Mouse (Mus musculus) embryonic facial prominence, embryonic 11.5 days (tissue): ENCODE data around the gene Frs2. TPM values are rescaled to one million over a fixed set of nuclear protein-coding genes. Genes with fewer than 3 reads are reported as not detected.

Source experiments
- ATAC-seq: fragments of 200-750 bp; cut with Nextera tagmentation; replicated peaks from 2 replicates; pipeline ENCODE4 v1.8.0; 2017; ENCODE audit warnings: low read depth; ENCODE audit not compliant: insufficient number of reproducible peaks, low FRiP score, low TSS enrichment
- DNase-seq: peaks from one replicate; pipeline ENCODE4 v3.0.0-alpha.2; 2015; ENCODE audit warnings: low spot score
- H3K27ac ChIP-seq: fragments of 300-500 bp; sonication (generic); replicated peaks from 2 replicates; pipeline ENCODE4 v1.5.1; 2014; ENCODE audit warnings: mild to moderate bottlenecking, low read depth, low read length, control low read depth
- H3K27me3 ChIP-seq: fragments of 300-500 bp; sonication (generic); 2 replicates; pipeline ENCODE4 v1.6.1; 2014; ENCODE audit warnings: mild to moderate bottlenecking, low read length, moderate library complexity, mixed read lengths; ENCODE audit not compliant: control insufficient read depth, insufficient read depth
- H3K36me3 ChIP-seq: fragments of 300-500 bp; sonication (generic); replicated peaks from 2 replicates; pipeline ENCODE4 v1.6.1; 2014; ENCODE audit warnings: low read depth, mild to moderate bottlenecking, low read length, moderate library complexity, mixed read lengths; ENCODE audit not compliant: control insufficient read depth, insufficient read depth
- H3K4me1 ChIP-seq: fragments of 300-500 bp; sonication (generic); 2 replicates; pipeline ENCODE4 v1.6.1; 2014; ENCODE audit warnings: low read length, mixed read lengths; ENCODE audit not compliant: control insufficient read depth, insufficient read depth
- H3K4me2 ChIP-seq: fragments of 300-500 bp; sonication (generic); 2 replicates; pipeline ENCODE4 v1.6.1; 2014; ENCODE audit warnings: low read depth, mild to moderate bottlenecking, control low read depth, low read length, moderate library complexity
- H3K4me3 ChIP-seq: fragments of 300-500 bp; sonication (generic); 2 replicates; pipeline ENCODE4 v1.5.1; 2014; ENCODE audit warnings: low read depth, low read length, control low read depth
- H3K9ac ChIP-seq: fragments of 300-500 bp; sonication (generic); replicated peaks from 2 replicates; pipeline ENCODE4 v1.6.1; 2014; ENCODE audit warnings: mild to moderate bottlenecking, control low read depth, low read length
- H3K9me3 ChIP-seq: fragments of 300-500 bp; sonication (generic); replicated peaks from 2 replicates; pipeline ENCODE4 v1.6.1; 2016; ENCODE audit warnings: mild to moderate bottlenecking, low read length, inconsistent platforms, mixed read lengths; ENCODE audit not compliant: control insufficient read depth
- WGBS: fragments of 180-500 bp; shearing (Covaris S2); extraction: QIAGEN DNeasy Blood & Tissue Kit; methylation state at CpG from one replicate; pipeline ENCODE4 v1.1.7; 2014; 5-methylcytosine and 5-hydroxymethylcytosine counted together
- polyA plus RNA-seq: library from polyadenylated mRNA; unstranded; fragments of >200 nt; fragmentation: Nextera tagmentation; extraction: Ambion mirVana; gene quantifications from 2 replicates; pipeline ENCODE4 v1.2.1, GENCODE M21; 2014

Gene Frs2
- polyA plus RNA-seq, 1 experiment from 2014 or later: 25.5 TPM

- Histone ChIP-seq H3K27ac (no peak overlapping the region), H3K36me3 (no peaks in the 10 kb centered on the region), H3K9ac (no peak overlapping the region), H3K9me3 (no peaks in the 10 kb centered on the region), H3K4me3 (no peak overlapping the region), H3K27me3 (no peaks in the 10 kb centered on the region), H3K4me2 (no peak overlapping the region), H3K4me1 (no peaks in the 10 kb centered on the region)
- 83% methylated on average over 1 of the region's 1 CpGs for WGBS
- DNase-seq (no peak), ATAC-seq (no peak)
Measured at GRCm38 (mm10) chr10:117126719-117127118, 21.6 kb downstream of the Frs2 start.

GRCm38 (mm10) chr10:117126233-117126632 lies 22.1 kb downstream of the Frs2 start:
- H3K36me3 ChIP-seq: no peaks in the 10 kb centered on the region
- H3K27me3 ChIP-seq: no peaks in the 10 kb centered on the region
- H3K4me2 ChIP-seq: no peak overlapping the region
- ATAC-seq (no peak), DNase-seq (no peak)
- H3K9ac ChIP-seq: no peak overlapping the region
- no peak overlapping the region for H3K4me3 ChIP-seq
- H3K9me3 ChIP-seq: no peaks in the 10 kb centered on the region
- no peak overlapping the region for H3K27ac ChIP-seq
- H3K4me1 ChIP-seq: no peaks in the 10 kb centered on the region
- 80% methylated on average over 4 of the region's 4 CpGs for WGBS

- ATAC-seq: no peak
- no peak overlapping the region for H3K4me2 ChIP-seq
- 92% methylated on average over 3 of the region's 3 CpGs for WGBS
Measured at GRCm38 (mm10) chr10:117121448-117121847, 26.9 kb downstream of the Frs2 start.

DNA sequence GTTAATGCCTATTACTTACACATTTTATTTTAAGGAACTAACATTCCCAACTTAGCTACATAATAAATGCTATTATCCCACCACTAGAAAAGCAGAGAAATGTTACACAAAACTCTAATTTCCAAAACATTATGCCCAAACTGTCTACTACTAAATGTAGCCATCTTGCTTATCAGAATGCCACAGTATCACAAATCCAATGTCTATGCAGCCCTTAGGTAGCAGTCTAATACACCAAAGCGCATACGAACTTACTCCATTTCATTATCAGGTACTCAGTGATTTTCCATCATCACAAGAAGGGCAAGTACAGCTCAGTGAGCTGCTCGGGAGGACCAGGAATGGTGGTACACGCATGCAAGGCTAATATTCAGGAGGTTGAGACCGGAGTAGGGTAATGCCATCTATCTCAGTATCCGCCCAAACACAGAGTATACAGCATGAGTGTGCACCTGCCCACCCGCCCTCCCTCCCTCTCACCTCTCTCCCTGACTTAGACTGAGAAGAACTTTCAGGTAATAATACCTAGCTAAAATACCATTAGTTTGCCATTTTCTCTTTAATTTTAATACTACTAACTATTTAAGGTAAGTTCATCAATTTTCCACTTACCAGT lies 28.2 kb downstream of the Frs2 start:
- no peaks in the 10 kb centered on the region for H3K27me3 ChIP-seq
- DNase-seq: no peak
- no peak overlapping the region for H3K4me2 ChIP-seq
- H3K27ac ChIP-seq: no peak overlapping the region
- no peaks in the 10 kb centered on the region for H3K9me3 ChIP-seq
- no peak for ATAC-seq
- H3K4me1 ChIP-seq: no peaks in the 10 kb centered on the region
- 92% methylated on average over 7 of the region's 7 CpGs for WGBS
- no peaks in the 10 kb centered on the region for H3K36me3 ChIP-seq
- H3K4me3 ChIP-seq: no peak overlapping the region
- no peak overlapping the region for H3K9ac ChIP-seq

More at GRCm38 (mm10) chr10:117121448-117121847, 26.9 kb downstream of the Frs2 start:
- Histone ChIP-seq H3K27ac (no peak overlapping the region), H3K27me3 (no peaks in the 10 kb centered on the region), H3K9ac (no peak overlapping the region), H3K9me3 (no peaks in the 10 kb centered on the region), H3K4me1 (no peaks in the 10 kb centered on the region), H3K36me3 (no peaks in the 10 kb centered on the region), H3K4me3 (no peak overlapping the region)
- DNase-seq: no peak

DNA sequence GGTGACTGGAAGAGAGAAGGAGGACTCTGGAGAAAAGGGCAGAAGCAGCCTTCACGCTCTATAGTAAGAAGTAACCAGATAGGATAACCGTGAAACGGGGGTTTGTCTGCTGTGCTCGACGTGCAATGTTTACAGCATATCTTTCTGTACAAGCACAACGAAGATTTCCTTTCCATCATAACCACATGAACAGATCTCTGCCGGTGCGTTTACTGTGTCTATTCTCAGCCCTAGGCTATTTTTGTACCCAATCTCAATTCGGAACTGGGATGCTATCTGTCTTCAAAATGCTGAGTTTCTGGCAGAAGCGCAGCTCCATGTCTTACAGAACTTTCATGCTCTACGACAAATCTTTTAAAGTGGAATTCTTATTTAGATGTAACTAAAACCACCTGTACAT lies 28.8 kb downstream of the Frs2 start:
- Histone ChIP-seq H3K27ac (no peak overlapping the region), H3K9ac (no peak overlapping the region), H3K4me1 (no peaks in the 10 kb centered on the region), H3K9me3 (no peaks in the 10 kb centered on the region), H3K4me3 (no peak overlapping the region), H3K36me3 (no peaks in the 10 kb centered on the region), H3K4me2 (no peak overlapping the region), H3K27me3 (no peaks in the 10 kb centered on the region)
- no peak for ATAC-seq
- WGBS: 87% methylated on average over 11 of the region's 11 CpGs
- no peak for DNase-seq

- no peak overlapping the region for H3K4me3 ChIP-seq
- no peak for ATAC-seq
- H3K9ac ChIP-seq: no peak overlapping the region
- DNase-seq: no peak
- no peak overlapping the region for H3K27ac ChIP-seq
- no peak overlapping the region for H3K4me2 ChIP-seq
- H3K36me3 ChIP-seq: no peaks in the 10 kb centered on the region
- 79% methylated on average over 7 of the region's 7 CpGs for WGBS
- no peaks in the 10 kb centered on the region for H3K27me3 ChIP-seq
- H3K4me1 ChIP-seq: no peaks in the 10 kb centered on the region
- H3K9me3 ChIP-seq: no peaks in the 10 kb centered on the region
Measured at GRCm38 (mm10) chr10:117118421-117118831, 29.9 kb downstream of the Frs2 start.

DNA sequence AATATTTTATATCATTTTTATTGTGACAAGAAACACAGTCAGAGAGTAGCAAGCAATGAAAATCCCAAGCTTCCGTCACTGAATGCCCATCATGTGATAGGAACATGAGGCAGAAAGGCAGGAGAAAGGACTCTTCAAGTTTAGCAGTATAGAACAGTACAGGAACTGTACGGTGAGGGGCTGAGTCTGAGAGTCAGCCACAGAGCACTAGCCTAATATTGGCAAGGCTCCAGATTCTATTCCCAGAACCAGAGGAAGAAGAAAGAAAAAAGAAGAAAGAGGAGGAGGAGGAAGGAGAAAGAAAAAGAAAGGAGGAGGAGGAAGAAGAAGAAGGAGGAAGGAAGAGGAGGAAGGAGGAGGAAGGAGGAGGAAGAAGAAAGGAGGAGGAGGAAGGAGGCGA lies 32.7 kb downstream of the Frs2 start:
- DNase-seq: no peak
- Histone ChIP-seq H3K27me3 (no peaks in the 10 kb centered on the region), H3K9me3 (no peaks in the 10 kb centered on the region), H3K36me3 (no peaks in the 10 kb centered on the region), H3K4me1 (no peaks in the 10 kb centered on the region), H3K4me2 (no peak overlapping the region), H3K9ac (no peak overlapping the region), H3K27ac (no peak overlapping the region), H3K4me3 (no peak overlapping the region)
- no peak for ATAC-seq
- 89% methylated on average over 2 of the region's 3 CpGs for WGBS

- peak; percentile 7 for DNase-seq
- no peak for ATAC-seq
- H3K27me3 ChIP-seq: no peaks in the 10 kb centered on the region
- H3K27ac ChIP-seq: no peak overlapping the region
- 31% methylated on average over 2 of the region's 2 CpGs for WGBS
- H3K4me2 ChIP-seq: no peak overlapping the region
- H3K36me3 ChIP-seq: no peaks in the 10 kb centered on the region
- no peaks in the 10 kb centered on the region for H3K9me3 ChIP-seq
- no peak overlapping the region for H3K9ac ChIP-seq
- no peak overlapping the region for H3K4me3 ChIP-seq
- H3K4me1 ChIP-seq: no peaks in the 10 kb centered on the region
Measured at GRCm38 (mm10) chr10:117112545-117112944, 35.8 kb downstream of the Frs2 start.
